Mouse (Mus musculus) ovary, postnatal 36 days (tissue): ENCODE measurements around the gene Taok3.
"Not testable (repeated sequence)": the region's sequence is repeated elsewhere in the genome, so short reads cannot be mapped to it uniquely, and the experiment has no call there.

Experiments
- DNase-seq: peaks from one replicate; pipeline ENCODE4 v3.0.0; 2022; ENCODE audit warnings: low spot score, mixed read lengths

Gene Taok3

GRCm38 (mm10) chr5:117264701-117265100 lies 144.8 kb downstream of the Taok3 start:
- no peak for DNase-seq

GRCm38 (mm10) chr5:117267913-117268312 lies 148.0 kb downstream of the Taok3 start:
- DNase-seq, result no peak

GRCm38 (mm10) chr5:117268749-117269148 lies 148.8 kb downstream of the Taok3 start:
- no peak for DNase-seq

GRCm38 (mm10) chr5:117269395-117269794 lies 149.5 kb downstream of the Taok3 start:
- no peak for DNase-seq

GRCm38 (mm10) chr5:117271945-117272344 lies 152.0 kb downstream of the Taok3 start:
- no peak for DNase-seq

- DNase-seq, result no peak
Measured at GRCm38 (mm10) chr5:117274817-117275216, 154.9 kb downstream of the Taok3 start.

- no peak for DNase-seq
Measured at GRCm38 (mm10) chr5:117277784-117278183, 157.9 kb downstream of the Taok3 start.

GRCm38 (mm10) chr5:117278809-117279668 lies 159.1 kb downstream of the Taok3 start:
- no peak for DNase-seq

- DNase-seq, result no peak
Measured at GRCm38 (mm10) chr5:117279669-117280050, 159.7 kb downstream of the Taok3 start.

GRCm38 (mm10) chr5:117281536-117281935 lies 161.6 kb downstream of the Taok3 start:
- DNase-seq, result no peak

GRCm38 (mm10) chr5:117282360-117282759 lies 162.4 kb downstream of the Taok3 start:
- no peak for DNase-seq

- no peak for DNase-seq
Measured at GRCm38 (mm10) chr5:117284029-117284428, 164.1 kb downstream of the Taok3 start.

GRCm38 (mm10) chr5:117284682-117285081 lies 164.8 kb downstream of the Taok3 start:
- DNase-seq, result no peak

- DNase-seq, result no peak
Measured at GRCm38 (mm10) chr5:117285266-117285665, 165.3 kb downstream of the Taok3 start.

GRCm38 (mm10) chr5:117286286-117286685 lies 166.4 kb downstream of the Taok3 start:
- no peak for DNase-seq

- peak; percentile 97 for DNase-seq
Measured at GRCm38 (mm10) chr5:117286831-117287822, 167.2 kb downstream of the Taok3 start, which contains the start of gene Pebp1. Gene Pebp1, minus strand, starts transcription at chr5:117287625.

GRCm38 (mm10) chr5:117289646-117290045 lies 169.7 kb downstream of the Taok3 start:
- DNase-seq, result no peak

GRCm38 (mm10) chr5:117290081-117290480 lies 170.2 kb downstream of the Taok3 start:
- no peak for DNase-seq

- DNase-seq, result no peak
Measured at GRCm38 (mm10) chr5:117291312-117291711, 171.4 kb downstream of the Taok3 start.

GRCm38 (mm10) chr5:117292547-117292946 lies 172.6 kb downstream of the Taok3 start:
- no peak for DNase-seq

- not testable (repeated sequence) for DNase-seq
Measured at GRCm38 (mm10) chr5:117293776-117294175, 173.8 kb downstream of the Taok3 start.

- no peak for DNase-seq
Measured at GRCm38 (mm10) chr5:117295011-117295410, 175.1 kb downstream of the Taok3 start.

- no peak for DNase-seq
Measured at GRCm38 (mm10) chr5:117302899-117303298, 183.0 kb downstream of the Taok3 start.
